Mouse (Mus musculus) retina, postnatal 1 day (tissue): ENCODE measurements around the gene Rplp1.

Source experiments
- DNase-seq: peaks from one replicate; pipeline ENCODE4 v3.0.0-alpha.2; 2012

Rplp1 gene

GRCm38 (mm10) chr9:61873325-61873724, 41.0 kb downstream of the Rplp1 start:
- no peak for DNase-seq

DNA sequence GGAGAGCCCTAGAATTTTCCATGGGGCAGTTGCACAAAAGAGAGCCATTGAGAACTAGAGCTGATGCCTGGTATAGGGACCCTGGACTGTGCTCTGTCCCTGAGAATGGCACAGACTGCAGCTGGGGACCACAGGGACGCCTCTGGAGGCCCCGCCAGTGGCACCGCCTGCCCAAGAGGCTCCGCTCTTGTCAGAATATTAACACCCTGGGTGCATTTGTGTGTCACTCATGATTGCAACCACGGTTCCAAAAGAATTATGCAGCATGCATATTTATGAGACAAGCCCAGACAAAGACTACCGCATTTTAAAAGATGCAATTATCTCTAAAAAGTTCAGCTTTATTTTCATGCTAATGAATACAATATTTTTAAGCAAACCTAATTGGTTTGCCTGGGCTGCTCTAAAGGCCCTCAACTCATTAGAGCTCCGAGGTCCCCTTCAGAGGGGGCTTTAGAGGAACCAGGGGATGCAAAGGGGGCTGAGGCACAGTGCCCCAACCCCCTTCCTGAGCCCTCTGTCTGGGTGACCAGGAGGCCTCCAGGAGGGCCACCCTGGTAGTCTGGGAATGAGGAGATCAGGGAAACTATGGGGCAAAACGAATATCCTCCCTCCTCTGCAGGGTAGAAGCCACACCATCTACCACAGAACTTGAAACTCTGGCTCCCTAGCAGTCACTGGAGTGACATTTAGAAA, 41.9 kb downstream of the Rplp1 start:
- peak; percentile 91 for DNase-seq

GRCm38 (mm10) chr9:61871839-61872238, 42.5 kb downstream of the Rplp1 start:
- no peak for DNase-seq

DNA sequence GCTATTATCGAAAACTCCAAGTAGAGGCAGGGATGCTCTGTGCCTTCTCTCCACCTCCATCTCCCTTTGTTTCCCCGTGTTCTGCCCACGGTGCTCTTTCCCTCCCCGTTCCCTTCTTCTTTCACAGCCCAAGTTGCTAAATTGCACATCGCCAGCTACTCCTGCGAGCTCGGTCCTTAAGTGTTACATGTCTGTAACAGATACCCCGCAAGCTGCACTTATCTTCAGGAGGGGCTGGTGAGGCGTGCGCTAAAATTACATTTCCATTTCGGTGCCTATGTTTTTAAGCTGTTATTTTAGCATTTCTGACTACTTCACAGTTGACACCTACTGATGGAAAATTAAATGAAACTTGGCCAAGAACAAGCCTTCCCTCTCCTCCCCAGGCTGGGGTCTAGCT, 46.7 kb downstream of the Rplp1 start:
- no peak for DNase-seq
